Mouse (Mus musculus) right cerebral cortex, postnatal 14 days (tissue): ENCODE results near the gene Wfdc5.
A peak's percentile ranks its signal among the peaks of the same experiment; 100 is the strongest.

Source experiments
- DNase-seq: peaks from one replicate; pipeline ENCODE4 v3.0.0; 2022

Gene Wfdc5

DNA sequence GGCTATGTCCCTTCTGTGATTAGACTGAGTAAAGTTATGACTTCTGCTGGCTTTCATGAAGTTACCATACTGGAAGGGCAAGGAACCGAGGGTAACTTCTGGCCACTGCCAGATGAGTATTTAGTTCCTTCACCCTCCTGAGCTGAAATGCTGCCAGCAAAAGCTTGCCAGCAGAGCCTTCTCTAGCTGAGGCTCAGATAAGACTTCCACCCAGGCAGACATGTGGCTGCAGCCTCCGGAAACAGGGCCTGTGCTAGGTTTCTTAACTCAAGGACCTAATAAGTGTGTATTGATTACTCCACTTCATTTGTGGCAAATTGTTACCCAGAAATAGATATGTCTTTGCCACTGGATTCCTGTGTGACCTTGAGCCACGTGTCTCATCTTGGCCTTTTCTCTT, 9.1 kb downstream of the Wfdc5 start:
- DNase-seq, result no peak

DNA sequence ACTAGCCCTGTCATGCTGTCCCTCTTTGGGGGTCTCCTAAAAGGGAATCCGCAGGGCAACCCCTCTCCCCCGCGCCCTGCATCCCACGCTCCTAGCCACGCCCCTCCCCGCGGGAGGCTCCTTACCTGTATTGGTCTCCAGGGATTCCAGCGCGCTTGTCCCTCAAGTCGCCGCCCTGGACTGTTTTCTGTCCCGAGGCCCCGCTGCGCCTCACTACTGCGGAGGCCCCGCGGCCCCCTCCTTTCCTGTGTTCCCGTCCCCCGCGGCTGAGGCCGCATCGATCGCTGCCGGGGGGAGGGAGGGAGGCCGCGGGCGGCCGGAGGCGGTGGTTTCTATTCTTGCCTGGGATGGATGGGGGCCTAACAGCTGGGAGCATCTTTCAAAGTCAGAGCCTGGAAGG, 11.6 kb downstream of the Wfdc5 start, which contains the start of gene Kcns1:
Gene Kcns1 (minus strand): TSS at position 212 of the 400 bp plus-strand sequence.
- DNase-seq, result peak; percentile 16

DNA sequence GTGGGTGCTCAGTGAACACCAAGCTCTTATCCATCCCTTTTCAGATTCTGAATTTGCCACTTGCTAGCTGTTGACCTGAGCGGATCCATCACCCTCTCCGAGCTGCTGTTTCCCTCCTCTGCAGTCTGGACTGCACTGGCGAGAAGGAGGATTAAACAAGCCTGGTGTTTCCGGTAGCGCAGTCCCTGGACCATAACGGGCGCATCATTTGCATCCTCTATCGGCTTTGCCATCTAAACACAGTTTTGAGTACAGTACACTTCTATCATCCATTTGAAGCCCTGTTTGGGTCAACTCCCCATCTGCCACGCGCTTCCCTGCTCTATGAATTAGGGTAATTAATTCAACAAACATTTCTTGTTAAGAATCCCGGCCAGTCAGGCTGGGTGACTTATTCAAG, 12.2 kb downstream of the Wfdc5 start:
- DNase-seq, result no peak

DNA sequence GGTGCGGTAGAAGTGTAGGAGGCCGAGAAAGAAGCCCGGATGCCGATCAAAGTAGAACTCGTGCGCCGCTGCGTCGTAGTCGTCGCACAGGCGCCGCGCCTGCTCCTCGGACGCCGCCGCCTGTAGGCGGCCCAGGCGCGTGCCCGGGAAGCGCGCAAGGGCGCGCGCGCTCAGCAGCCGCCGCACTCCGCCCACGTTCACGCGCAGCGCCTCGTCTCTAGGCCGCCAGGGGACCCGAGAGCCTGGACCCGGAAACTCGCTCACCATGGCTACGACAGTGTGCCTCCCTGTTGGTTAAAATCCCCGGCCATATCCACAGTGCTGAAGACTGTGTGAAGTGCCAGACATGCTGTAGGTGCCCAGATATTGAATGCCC, 14.0 kb downstream of the Wfdc5 start:
- peak; percentile 61 for DNase-seq

DNA sequence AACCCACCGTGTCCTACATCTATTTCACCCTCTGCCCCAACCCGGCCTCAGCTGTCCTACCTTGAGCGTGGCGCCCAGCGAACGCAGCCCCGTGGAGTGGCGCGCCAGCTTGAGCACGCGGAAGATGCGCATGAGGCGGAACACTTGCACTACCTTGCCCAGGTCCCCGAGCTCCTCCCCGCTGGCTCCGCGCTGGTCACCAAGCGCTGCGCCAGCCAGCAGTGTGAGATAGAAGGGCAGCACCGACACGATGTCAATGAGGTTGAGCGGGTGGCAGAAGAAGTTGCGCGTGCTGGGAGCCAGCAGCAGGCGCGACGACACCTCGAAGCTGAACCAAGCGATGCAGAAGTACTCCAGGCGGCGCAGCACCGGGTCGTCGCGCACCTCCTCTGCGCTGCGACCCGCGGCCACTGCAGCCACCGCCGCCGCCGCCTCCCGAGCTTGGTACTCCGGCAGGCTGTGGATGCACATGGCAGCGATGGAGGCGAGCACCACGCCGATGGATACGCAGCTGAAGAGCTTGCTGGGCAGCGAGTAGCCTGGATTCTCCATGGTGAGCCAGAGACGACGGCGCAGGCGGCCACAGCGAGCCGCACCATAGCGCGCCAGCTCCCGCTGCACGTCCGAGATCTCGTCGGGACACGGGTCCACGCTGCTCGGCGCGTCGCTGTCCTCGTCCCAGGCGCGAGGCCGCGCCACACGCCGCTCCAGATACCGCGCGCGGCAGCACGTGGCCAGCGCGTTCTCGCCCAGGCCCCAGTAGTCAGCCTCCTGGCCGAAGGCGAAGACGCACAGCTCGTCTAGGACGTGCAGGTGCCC, 14.6 kb downstream of the Wfdc5 start:
- peak; percentile 28 for DNase-seq

DNA sequence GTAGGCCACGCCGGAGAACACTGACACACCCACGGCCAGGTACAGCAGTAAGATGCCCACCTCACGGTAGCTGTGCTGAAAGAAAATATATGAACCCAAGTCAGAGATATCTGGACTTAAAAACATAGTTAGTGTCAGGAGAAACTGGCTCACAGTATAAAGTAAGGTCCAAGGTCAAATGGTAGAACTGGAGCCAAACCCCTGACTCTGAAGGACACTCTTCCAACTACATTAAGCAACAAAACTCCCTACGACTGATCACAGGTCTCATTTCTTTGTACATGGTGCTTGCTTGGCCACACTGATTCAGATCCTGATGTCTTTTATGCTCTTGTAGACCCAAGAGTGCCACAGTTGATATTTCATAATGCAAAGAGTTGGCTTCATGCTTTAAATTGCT, 17.6 kb downstream of the Wfdc5 start:
- no peak for DNase-seq

DNA sequence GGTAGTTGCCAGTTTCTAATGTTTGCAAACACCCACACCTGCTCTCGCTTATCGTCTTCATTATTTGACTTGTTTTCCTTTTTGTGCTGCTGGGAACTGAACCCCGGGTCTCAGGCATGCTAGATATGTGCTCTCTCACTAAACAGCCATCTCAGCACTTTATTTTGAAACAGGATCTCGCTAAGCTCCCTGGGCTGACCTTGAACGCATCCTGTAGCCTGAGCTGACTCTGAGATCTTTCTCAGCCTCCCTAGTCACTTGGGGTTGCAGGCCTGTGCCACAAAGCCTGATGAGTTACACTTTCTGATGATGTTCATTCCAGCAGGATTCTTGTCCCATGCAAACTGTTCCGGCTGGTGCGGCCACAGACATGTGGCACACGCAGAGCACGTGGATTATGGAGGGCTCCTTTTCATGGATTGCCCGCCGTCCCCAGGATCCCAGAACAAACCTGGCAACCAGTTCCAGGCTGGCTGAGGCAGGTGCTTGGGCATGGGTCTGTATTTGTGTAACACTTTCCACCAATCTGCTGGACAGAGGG, 21.0 kb downstream of the Wfdc5 start:
- no peak for DNase-seq

DNA sequence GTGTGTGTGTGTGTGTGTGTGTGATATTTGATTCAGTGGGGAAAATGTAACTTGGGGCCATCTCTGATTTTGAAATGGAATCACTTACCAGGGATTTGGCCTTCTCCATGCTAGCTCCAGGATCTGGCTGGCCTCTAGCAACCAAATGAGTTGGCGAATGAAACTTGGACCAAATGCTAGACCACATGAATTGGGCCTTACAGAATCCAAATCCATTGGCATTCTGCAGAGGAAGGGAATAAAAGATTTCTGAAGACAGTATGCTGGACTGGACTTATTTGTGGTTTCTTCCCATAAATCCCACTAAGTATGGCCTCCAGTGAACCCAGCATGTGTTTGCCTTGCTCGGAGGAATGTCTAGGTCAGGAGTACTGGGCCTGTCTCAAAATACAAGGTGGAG, 23.7 kb downstream of the Wfdc5 start:
- no peak for DNase-seq

DNA sequence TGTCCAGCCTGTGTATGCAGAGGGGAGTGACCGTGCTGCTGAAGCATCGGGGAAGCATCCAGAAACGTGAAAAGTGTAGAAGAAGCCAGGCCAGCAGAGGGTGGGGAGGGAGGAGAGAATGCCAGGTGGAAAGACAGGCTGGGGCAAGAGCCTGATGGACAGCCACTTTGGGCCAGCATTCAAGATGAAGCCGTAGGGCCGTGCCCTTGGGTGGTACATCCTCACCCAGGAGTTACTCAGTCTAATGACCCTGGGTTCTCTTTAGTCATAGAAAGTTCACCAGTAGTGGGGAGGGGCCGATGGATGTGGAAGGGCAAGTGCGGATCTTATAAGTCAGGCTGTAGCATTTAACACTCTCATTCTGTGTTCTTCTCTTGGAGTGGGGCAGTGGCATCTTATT, 26.4 kb downstream of the Wfdc5 start:
- no peak for DNase-seq

DNA sequence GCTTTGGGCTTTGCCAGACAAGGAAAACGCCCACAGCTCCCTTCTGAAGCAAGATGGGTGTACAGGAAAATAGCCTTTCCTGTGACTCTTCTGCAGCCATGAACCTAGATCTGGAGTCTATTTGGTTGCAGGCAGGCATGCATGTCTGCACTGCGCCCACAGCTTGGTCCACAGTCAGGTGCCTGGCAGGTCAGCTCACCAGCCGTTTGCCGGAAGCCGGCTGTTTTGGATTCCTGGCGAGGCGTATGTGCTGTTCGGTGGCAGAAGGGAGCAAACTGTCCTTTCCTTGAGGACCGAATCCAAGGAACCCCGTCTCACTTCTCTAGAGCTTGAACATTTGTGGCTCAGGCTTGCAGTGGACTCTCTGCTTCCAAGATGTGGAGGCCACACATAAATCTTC, 28.5 kb downstream of the Wfdc5 start:
- no peak for DNase-seq

DNA sequence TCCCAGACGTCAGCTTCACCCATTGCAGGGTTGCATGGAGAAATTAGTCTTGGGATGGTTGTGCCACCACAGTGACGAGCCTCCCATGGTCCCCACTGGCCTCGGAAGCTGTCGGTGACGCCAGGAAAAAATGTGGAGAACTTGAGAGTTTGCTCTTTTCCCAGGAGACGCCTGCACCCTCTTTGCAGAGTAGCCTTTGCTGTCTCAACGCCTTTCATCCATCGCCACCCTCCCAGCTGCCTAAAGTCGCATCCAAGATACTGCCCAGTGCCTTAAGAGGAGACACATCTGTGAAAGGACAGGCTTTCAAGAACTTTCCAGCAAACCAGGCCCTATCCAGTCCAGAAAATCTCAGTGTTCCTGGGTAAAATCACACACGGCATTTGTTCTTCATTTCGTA, 30.2 kb downstream of the Wfdc5 start:
- no peak for DNase-seq

DNA sequence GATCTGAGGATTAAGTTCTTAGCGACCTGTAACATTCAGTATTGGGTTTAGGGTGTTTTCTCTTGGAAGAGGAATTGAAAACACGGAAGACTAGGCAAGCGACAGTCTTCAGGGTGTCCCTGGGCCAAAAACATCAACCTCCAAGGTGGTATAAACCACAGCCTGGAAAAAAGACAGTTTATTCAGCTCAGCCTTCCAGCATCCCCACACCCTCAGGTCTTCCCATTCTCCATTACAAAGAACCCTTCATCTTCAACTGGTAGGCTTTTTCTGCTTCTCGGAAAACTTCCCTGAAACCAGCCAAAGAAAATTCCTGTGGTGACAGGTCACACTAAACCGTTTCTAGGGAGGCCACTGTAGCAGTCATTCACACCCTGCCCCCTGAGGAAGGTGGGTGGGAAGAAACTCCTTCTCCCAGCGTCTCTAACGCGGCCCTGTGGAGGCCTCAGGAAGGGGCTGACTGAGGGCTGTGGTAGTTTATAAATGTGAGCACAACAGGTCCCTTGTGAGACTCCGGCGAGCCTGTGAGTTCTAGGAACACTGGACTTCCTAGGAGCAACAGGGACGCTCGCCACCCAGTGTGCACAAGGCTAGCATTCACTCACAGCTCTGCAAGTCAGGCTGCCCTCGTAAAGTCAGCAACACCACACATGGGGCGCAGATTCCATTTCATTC, 32.3 kb downstream of the Wfdc5 start:
- DNase-seq, result no peak

DNA sequence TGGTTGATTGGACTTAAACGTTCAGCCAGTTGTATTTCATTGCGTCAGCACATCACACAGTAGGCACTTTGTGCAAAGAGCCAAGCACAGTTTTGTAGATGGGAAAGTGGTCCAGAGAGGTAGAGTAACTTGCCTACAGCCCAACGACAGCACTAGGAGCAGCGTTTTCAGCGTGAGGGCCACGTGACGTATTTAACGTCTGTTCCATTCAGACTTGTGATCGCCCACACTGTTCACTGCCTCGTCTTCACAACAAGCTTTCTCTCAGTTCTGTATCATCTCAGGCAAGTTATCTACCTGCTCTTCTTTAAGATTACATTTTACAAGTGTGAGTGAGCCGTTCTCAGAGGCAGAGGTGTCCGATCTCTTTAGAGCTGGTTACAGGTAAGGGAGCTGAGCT, 36.0 kb downstream of the Wfdc5 start:
- DNase-seq, result no peak

DNA sequence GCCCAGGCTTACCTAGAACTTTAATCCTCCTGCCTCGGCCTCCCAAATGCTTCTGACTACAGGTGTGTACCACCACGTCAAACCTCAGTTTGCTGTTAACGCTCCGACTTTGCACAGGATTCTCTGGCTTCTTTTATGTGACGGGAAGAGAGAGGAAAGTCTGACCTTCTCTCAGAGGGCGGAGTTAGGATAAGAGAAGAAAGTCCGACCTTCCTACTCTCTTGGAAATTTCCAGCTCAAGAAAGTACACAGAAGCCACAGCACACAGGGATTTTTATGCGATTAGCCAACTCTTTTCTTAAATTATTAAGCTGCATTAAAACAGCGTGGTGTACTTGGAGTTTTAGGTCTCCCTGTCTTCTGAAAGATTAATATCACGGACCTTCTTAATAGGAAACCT, 38.0 kb downstream of the Wfdc5 start:
- DNase-seq, result no peak

DNA sequence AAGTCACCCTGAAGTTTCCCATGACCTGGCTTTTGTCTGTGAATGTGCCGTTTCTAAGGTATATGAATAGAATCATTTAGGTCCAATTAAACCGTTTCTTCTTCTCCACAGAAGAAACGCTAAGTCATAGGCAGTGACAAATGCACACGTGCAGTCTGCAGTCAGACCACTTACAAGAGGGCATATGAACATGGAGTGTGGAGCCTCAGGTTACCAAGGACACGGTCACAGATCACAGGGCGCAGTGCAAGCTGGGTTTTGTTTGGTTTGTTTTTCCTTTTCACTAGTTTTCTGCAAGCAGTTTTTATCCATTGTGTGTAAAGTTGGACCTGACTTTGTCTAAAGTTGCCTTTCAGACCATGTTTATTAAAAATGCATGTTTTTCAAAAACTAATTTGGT, 38.5 kb downstream of the Wfdc5 start:
- no peak for DNase-seq

DNA sequence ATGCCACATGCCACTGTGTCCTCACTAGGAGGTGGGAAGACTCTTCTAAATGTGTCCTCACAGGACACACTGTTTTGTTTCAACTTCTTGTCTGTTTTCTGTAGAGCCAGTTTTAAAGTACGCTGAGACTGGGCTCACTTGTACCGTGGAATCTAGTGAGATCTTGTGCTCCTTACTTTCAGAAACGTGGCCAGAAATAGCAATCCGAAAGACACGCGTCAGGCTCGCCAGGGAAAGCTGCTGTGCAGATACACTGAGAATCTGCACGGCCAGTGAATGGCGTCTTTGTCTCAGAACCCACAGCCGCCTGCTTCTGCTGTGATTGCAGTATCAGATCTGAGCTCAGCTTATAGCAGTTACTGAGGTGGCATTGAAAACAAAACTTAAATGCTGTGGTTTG, 40.5 kb downstream of the Wfdc5 start:
- DNase-seq, result peak; percentile 42

DNA sequence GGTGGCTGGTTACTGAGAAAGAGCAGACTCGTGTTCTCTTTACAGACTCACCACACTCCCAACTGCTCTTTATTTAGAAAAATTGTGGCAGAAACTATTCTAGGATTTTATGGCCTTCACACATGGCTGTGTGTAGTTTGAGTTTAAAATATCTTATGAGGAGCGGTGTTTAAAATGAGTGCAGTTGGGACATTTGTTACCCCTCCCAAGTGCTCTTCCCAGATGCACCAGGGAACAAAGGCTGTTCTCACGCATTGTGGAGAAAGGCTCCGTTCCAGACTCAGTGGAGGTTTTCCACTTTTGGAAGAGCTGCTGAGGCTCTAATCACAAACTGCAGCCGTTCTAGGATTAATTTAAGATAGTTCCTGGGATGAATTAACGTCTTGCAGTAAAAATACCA, 44.8 kb downstream of the Wfdc5 start:
- no peak for DNase-seq

DNA sequence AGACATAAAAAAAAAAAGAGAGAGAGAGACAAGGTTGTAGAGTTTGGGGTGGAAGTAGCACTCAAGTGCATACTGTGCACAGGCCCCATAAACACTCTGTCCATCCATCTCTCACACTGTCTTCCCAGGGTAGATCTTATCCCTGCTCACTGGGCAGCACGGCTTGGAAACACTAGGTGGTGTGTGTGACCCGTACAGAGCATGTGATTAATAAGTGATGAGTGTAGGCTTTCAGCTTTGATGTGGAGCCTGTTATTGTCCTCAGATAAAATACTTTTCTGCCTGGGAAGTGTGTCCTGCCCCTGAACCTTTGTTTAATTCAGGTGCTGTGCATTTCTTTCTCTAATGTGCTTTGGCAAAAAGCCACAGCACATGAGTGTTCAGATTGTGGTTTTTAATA, 46.1 kb downstream of the Wfdc5 start:
- DNase-seq, result no peak

DNA sequence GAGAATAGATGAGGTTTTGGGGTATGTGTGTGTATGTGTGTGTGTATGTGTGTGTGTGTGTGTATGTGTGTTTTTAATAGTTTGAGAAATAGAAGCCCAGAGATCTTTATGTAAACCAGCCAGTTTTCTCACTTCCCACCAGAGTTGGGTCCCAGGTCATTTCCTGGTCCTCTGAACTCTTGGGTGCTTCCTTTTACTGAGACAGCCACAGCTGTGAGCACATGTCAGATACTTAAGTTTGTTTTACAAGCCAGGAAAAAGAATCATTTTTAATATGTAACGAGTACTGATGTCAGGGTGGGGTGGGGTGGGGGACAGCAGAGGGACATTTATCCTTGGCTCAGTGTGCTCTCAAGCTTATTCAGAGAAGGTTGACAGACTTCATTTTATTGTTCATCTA, 47.2 kb downstream of the Wfdc5 start:
- no peak for DNase-seq

DNA sequence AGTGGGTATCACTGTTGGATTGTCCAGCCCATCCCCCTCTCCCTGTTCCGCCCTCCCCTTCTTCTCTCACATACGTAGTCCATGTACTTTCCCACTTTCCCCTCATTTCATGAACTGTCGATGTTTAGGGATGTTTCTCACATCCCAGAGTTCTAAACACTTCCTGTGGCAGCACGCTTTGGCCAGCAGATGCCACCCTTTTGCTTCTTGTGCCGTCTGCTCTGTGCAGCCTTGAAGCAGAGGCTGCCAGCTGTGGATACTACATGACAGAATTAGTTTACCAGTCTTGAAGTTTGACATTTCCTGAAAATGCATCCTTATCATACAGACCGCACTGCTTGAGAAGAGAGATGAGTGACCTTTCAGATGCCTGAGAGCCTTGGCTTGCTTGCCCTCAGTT, 48.0 kb downstream of the Wfdc5 start:
- DNase-seq, result peak; percentile 54

DNA sequence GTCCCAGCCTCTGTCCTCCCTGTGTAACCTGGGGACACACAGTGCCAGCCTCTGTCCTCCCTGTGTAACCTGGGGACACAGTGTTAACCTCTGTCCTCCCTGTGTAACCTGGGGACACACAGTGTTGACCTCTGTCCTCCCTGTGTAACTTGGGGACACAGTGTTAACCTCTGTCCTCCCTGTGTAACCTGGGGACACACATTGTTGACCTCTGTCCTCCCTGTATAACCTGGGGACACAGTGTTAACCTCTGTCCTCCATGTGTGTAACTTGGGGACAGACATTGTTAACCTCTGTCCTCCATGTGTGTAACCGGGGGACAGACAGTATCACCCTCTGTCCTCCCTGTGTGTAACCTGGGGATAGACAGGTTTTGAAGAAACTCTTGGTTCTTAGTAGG, 51.0 kb downstream of the Wfdc5 start:
- no peak for DNase-seq

DNA sequence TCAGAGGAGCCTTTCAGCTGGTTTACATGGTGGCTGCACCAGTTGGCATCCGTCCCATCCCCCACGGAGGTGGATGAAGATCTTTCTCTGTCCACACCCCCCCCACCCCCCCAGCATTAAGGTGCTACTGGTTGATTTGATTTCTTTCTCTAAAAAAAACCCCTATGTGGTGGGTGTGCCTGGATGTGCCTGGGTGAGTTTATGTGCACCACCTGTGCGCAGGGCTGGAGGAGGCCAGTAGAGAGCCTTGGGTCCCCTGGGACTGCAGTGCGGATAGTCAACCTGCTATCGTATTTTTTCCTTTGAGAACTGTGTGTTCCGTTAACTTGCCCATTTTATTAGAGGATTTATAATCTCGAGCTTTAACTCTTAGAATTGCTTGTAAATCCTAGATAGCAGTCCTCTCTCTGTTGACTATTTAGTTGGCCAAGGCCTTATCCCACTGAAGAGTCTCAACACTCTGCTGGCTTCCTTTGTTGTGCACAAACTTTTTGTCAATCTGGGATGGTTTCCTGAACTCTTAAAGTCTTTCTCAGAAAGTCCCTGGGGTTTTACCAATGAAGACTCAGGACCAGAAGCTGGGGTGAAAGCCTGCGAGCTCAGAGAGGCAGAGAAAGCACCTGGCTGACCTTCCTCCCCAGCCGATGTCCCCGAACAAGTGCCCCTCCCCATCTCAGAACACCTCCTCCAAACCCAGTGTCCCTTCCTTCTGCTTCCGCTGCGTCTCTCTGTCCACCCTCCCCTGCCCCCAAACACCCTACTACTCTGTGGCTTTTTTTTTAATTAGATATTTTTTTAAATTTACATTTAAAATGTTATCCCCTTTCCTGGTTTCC, 53.7 kb downstream of the Wfdc5 start:
- no peak for DNase-seq

DNA sequence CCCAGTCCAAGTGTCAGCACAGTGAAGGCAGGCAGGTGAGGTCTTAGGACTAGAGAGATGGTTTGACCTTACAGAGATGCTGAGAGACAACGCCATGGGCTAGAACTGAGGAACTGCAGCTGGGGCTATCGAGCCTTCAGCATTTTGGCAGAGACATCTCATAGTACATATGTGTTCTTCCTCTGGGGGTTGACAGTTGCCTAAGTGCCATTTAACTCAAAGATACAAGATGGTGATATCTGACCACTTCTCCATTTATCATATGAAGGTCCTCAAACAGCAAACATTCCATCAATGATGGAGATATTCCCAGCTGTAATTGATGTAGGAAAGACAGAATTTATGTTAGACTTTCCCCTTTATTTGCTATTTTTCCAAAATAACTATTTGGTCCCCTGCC, 55.2 kb downstream of the Wfdc5 start:
- DNase-seq, result no peak

DNA sequence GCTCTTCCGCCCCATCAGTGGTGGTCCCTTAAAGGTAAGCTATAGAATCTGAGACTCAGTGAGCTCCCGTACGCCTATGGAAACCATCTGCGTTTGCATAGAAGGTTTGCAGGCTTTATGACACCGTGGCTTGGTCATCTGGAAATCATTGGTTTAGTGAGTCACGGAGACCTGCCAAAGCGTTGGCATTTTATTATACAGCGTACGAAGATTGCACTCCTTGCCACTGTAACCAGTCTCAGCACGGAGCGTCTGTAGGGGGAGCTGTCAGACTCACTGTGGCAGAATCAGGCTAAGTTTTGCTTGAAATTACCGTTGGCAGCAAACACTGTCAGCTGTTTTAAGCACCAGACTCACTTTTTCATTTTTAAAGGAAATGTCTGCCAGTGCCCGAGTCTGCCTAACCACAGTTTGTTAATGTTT, 56.0 kb downstream of the Wfdc5 start:
- DNase-seq, result peak; percentile 69
